ENCODE assay signal across 20 mouse cellular contexts in genomic region chr13:112990346-112990745, GRCm38 (mm10). TPM values are rescaled to one million over a fixed set of nuclear protein-coding genes. Genes with fewer than 3 reads are reported as not detected.
DNase-seq lines count a peak whose midpoint lies in the region; ATAC-seq and TF ChIP-seq lines count a peak whose summit lies in the region.
"Had no signal": no experiment of that assay in that cellular context is flagged by ENCODE, and none has a peak within 500 bp of the region (broad histone marks: within the 10 kb centered on the region; RNA-seq: fewer than 3 reads in every experiment).

No protein-coding gene starts in this region.

- no peak overlapping the region for H3K4me3 ChIP-seq in kidney, postnatal 0 days (replicated peaks; ENCODE audit: low read depth, low read length)
- no peak overlapping the region for H3K4me3 ChIP-seq in midbrain, embryonic 11.5 days (ENCODE audit: low read depth, low read length)
- no peak overlapping the region for H3K4me3 ChIP-seq in midbrain, embryonic 13.5 days (replicated peaks)
- H3K4me3 ChIP-seq in megakaryocyte, embryonic 14.5 days (replicated peaks): peak overlapping the region; percentile 34
- H3K4me3 ChIP-seq: neural tube, embryonic 13.5 days; stomach, embryonic 15.5 days had no signal

- DNase-seq in embryo, embryonic 10 days (ENCODE audit: low spot score): peak; percentile 26
- DNase-seq in embryo, embryonic 9.5 days (ENCODE audit: extremely low spot score): no peak
- DNase-seq in kidney, postnatal 0 days (ENCODE audit: low spot score): peak; percentile 42
- no peak for DNase-seq in kidney, adult 9 months
- DNase-seq in midbrain, embryonic 11.5 days (ENCODE audit: low spot score, missing footprints): peak; percentile 94
- DNase-seq in cerebellum, postnatal 4 days (ENCODE audit: low spot score in 2 of 2): no peak
- DNase-seq: adrenal gland, postnatal 36 days; gastrocnemius, postnatal 14 days; right cerebral cortex, adult 18-20 months; thymus, postnatal 14 days had no signal

- H3K4me1 ChIP-seq in kidney, postnatal 0 days (replicated peaks; ENCODE audit: insufficient read depth, low read length): peaks cover 27% of the 10 kb centered on the region
- peaks cover 30% of the 10 kb centered on the region for H3K4me1 ChIP-seq in midbrain, embryonic 11.5 days (ENCODE audit: control insufficient read depth, insufficient read depth, low read length)
- peaks cover 58% of the 10 kb centered on the region for H3K4me1 ChIP-seq in midbrain, embryonic 13.5 days (replicated peaks)
- peaks cover 66% of the 10 kb centered on the region for H3K4me1 ChIP-seq in megakaryocyte, embryonic 14.5 days

- no peak overlapping the region for H3K4me2 ChIP-seq in kidney, postnatal 0 days (ENCODE audit: low read length)
- no peak overlapping the region for H3K4me2 ChIP-seq in midbrain, embryonic 11.5 days
- no peak overlapping the region for H3K4me2 ChIP-seq in midbrain, embryonic 13.5 days (replicated peaks)
- H3K4me2 ChIP-seq: neural tube, embryonic 13.5 days had no signal

- no peaks in the 10 kb centered on the region for H3K9me3 ChIP-seq in kidney, postnatal 0 days (replicated peaks; ENCODE audit: low read length)
- H3K9me3 ChIP-seq in midbrain, embryonic 11.5 days (ENCODE audit: control insufficient read depth, low read length): no peaks in the 10 kb centered on the region
- no peaks in the 10 kb centered on the region for H3K9me3 ChIP-seq in midbrain, embryonic 13.5 days
- no peaks in the 10 kb centered on the region; the same call in 1 of the 2 replicates for H3K9me3 ChIP-seq in megakaryocyte, embryonic 14.5 days
- H3K9me3 ChIP-seq: embryonic facial prominence, embryonic 12.5 days; kidney, embryonic 15.5 days; limb, embryonic 13.5 days; neural tube, embryonic 13.5 days; stomach, embryonic 15.5 days had no signal

- H3K27me3 ChIP-seq in kidney, postnatal 0 days (ENCODE audit: insufficient read depth, low read length): peaks cover 79% of the 10 kb centered on the region
- H3K27me3 ChIP-seq in midbrain, embryonic 11.5 days (ENCODE audit: control insufficient read depth, insufficient read depth, low read length): peaks cover 80% of the 10 kb centered on the region
- peaks cover 91% of the 10 kb centered on the region for H3K27me3 ChIP-seq in midbrain, embryonic 13.5 days
- peaks cover 95% of the 10 kb centered on the region for H3K27me3 ChIP-seq in megakaryocyte, embryonic 14.5 days (replicated peaks)

- no peak for TF ChIP-seq CTCF in kidney, postnatal 0 days (IDR thresholded peaks at IDR 0.05; ENCODE audit: low read depth)

- no peak for ATAC-seq in kidney, postnatal 0 days (replicated peaks; ENCODE audit: low FRiP score, low read depth)
- no peak for ATAC-seq in midbrain, embryonic 11.5 days (ENCODE audit: low FRiP score)
- ATAC-seq in midbrain, embryonic 13.5 days: no peak
- ATAC-seq: Patski had no signal

- 9% methylated on average over 4 of the region's 4 CpGs for WGBS in kidney, postnatal 0 days
- 14% methylated on average over 4 of the region's 4 CpGs for WGBS in midbrain, embryonic 11.5 days
- WGBS in midbrain, embryonic 13.5 days: 15% methylated on average over 4 of the region's 4 CpGs

- H3K36me3 ChIP-seq in kidney, postnatal 0 days (ENCODE audit: insufficient read depth, low read length): no peaks in the 10 kb centered on the region
- no peaks in the 10 kb centered on the region for H3K36me3 ChIP-seq in midbrain, embryonic 11.5 days (ENCODE audit: control insufficient read depth, insufficient read depth, low read length)
- H3K36me3 ChIP-seq in midbrain, embryonic 13.5 days: no peaks in the 10 kb centered on the region
- no peaks in the 10 kb centered on the region for H3K36me3 ChIP-seq in megakaryocyte, embryonic 14.5 days (replicated peaks; ENCODE audit: low read length)
- H3K36me3 ChIP-seq: embryonic facial prominence, embryonic 12.5 days; kidney, embryonic 15.5 days; limb, embryonic 13.5 days; neural tube, embryonic 13.5 days; stomach, embryonic 15.5 days had no signal

- H3K27ac ChIP-seq in kidney, postnatal 0 days: no peak overlapping the region
- H3K27ac ChIP-seq in midbrain, embryonic 11.5 days (ENCODE audit: low read depth, low read length): no peak overlapping the region
- H3K27ac ChIP-seq in midbrain, embryonic 13.5 days: no peak overlapping the region
- H3K27ac ChIP-seq: embryonic facial prominence, embryonic 12.5 days; hindbrain, embryonic 14.5 days; kidney, embryonic 15.5 days; limb, embryonic 13.5 days; neural tube, embryonic 13.5 days; stomach, embryonic 15.5 days had no signal

- H3K9ac ChIP-seq in kidney, postnatal 0 days (ENCODE audit: low read depth, low read length): no peak overlapping the region
- H3K9ac ChIP-seq in midbrain, embryonic 11.5 days (ENCODE audit: low read length): no peak overlapping the region
- H3K9ac ChIP-seq in midbrain, embryonic 13.5 days (replicated peaks): no peak overlapping the region
- H3K9ac ChIP-seq: embryonic facial prominence, embryonic 12.5 days; kidney, embryonic 15.5 days; limb, embryonic 13.5 days; neural tube, embryonic 13.5 days; stomach, embryonic 15.5 days had no signal

RNA-seq across cellular contexts. Expression of gene Ccno, which starts 2.7 kb away (rescaled TPM):
- 0.29 and 0.33 TPM in 2 replicates for polyA plus RNA-seq in kidney, postnatal 0 days (2015; fragmentation: Nextera tagmentation; extraction: Ambion mirVana)
- polyA plus RNA-seq in midbrain, embryonic 11.5 days (2014; fragmentation: Nextera tagmentation; extraction: Ambion mirVana): 0.39 and 0.68 TPM in 2 replicates
- 0.66 and 2.4 TPM in 2 replicates for polyA plus RNA-seq in midbrain, embryonic 13.5 days (2015; fragmentation: Nextera tagmentation; extraction: Ambion mirVana)
- polyA plus RNA-seq in megakaryocyte, embryonic 14.5 days (2012; ENCODE audit: insufficient read depth, low replicate concordance): 0.67 TPM in 1 of 2 replicates, not detected in the other
- polyA plus RNA-seq: neural tube, embryonic 13.5 days had no signal

RNA-seq across cellular contexts. Expression of gene Mcidas, which starts 3.3 kb away (rescaled TPM):
- polyA plus RNA-seq in kidney, postnatal 0 days (2015; fragmentation: Nextera tagmentation; extraction: Ambion mirVana): 0.05 TPM in 1 of 2 replicates, not detected in the other
- 0.12 TPM in 2 replicates for polyA plus RNA-seq in midbrain, embryonic 11.5 days (2014; fragmentation: Nextera tagmentation; extraction: Ambion mirVana)
- 0.35 and 0.89 TPM in 2 replicates for polyA plus RNA-seq in midbrain, embryonic 13.5 days (2015; fragmentation: Nextera tagmentation; extraction: Ambion mirVana)
- not detected in 2 replicates for polyA plus RNA-seq in megakaryocyte, embryonic 14.5 days (2012; ENCODE audit: insufficient read depth, low replicate concordance)
- polyA plus RNA-seq: heart, embryonic 11.5 days; kidney, embryonic 15.5 days; limb, embryonic 13.5 days had no signal

RNA-seq across cellular contexts. Expression of gene Cdc20b, which starts 44.6 kb away (rescaled TPM):
- not detected in 2 replicates for polyA plus RNA-seq in kidney, postnatal 0 days (2015; fragmentation: Nextera tagmentation; extraction: Ambion mirVana)
- not detected in 2 replicates for polyA plus RNA-seq in midbrain, embryonic 11.5 days (2014; fragmentation: Nextera tagmentation; extraction: Ambion mirVana)
- 0.35 and 0.50 TPM in 2 replicates for polyA plus RNA-seq in midbrain, embryonic 13.5 days (2015; fragmentation: Nextera tagmentation; extraction: Ambion mirVana)
- not detected in 2 replicates for polyA plus RNA-seq in megakaryocyte, embryonic 14.5 days (2012; ENCODE audit: insufficient read depth, low replicate concordance)
- polyA plus RNA-seq: embryonic facial prominence, embryonic 12.5 days; kidney, embryonic 15.5 days; limb, embryonic 13.5 days; neural tube, embryonic 13.5 days; Patski; stomach, embryonic 15.5 days had no signal

RNA-seq across cellular contexts. Expression of gene Gpx8, which starts 55.9 kb away (rescaled TPM):
- 153 and 165 TPM in 2 replicates for polyA plus RNA-seq in kidney, postnatal 0 days (2015; fragmentation: Nextera tagmentation; extraction: Ambion mirVana)
- polyA plus RNA-seq in midbrain, embryonic 11.5 days (2014; fragmentation: Nextera tagmentation; extraction: Ambion mirVana): 117 and 123 TPM in 2 replicates
- 65.2 and 68.5 TPM in 2 replicates for polyA plus RNA-seq in midbrain, embryonic 13.5 days (2015; fragmentation: Nextera tagmentation; extraction: Ambion mirVana)
- polyA plus RNA-seq in megakaryocyte, embryonic 14.5 days (2012; ENCODE audit: insufficient read depth, low replicate concordance): not detected in 2 replicates

Comparison
In these comparisons a context has a peak if more than half of its experiments do, and no peak if none do; other contexts are left out.
1. DNase-seq: peak in embryo, embryonic 10 days (single experiment), kidney, postnatal 0 days (single experiment) and midbrain, embryonic 11.5 days (single experiment); none in embryo, embryonic 9.5 days (single experiment), kidney, adult 9 months (single experiment) and cerebellum, postnatal 4 days (0 of 2).